Mouse (Mus musculus): Measurements from ENCODE around the gene Dlgap5. TPM values are rescaled to one million over a fixed set of nuclear protein-coding genes. Genes with fewer than 3 reads are reported as not detected.
"Not testable (repeated sequence)": the region's sequence is repeated elsewhere in the genome, so short reads cannot be mapped to it uniquely, and the experiment has no call there.

Gene Dlgap5
- 41.5 and 60.2 TPM in 2 replicates for total RNA-seq (2017)

GRCm38 (mm10) chr14:47417775-47418665 lies at the start of gene Dlgap5:
Gene Dlgap5, minus strand, starts transcription at chr14:47418407.
- peak; percentile 99 to 100 for ATAC-seq (replicated peaks in 1 of 2; ENCODE audit: insufficient read depth in 1 of 2, low FRiP score in 2 of 2, low TSS enrichment in 1 of 2, low read depth in 1 of 2, poor library complexity in 2 of 2, severe bottlenecking in 2 of 2)

- ATAC-seq (replicated peaks in 1 of 2; ENCODE audit: insufficient read depth in 1 of 2, low FRiP score in 2 of 2, low TSS enrichment in 1 of 2, low read depth in 1 of 2, poor library complexity in 2 of 2, severe bottlenecking in 2 of 2): no peak
Observed at GRCm38 (mm10) chr14:47465468-47466175, 47.4 kb upstream of the Dlgap5 start.

GRCm38 (mm10) chr14:47464426-47464825 lies 46.2 kb upstream of the Dlgap5 start:
- ATAC-seq (replicated peaks in 1 of 2; ENCODE audit: insufficient read depth in 1 of 2, low FRiP score in 2 of 2, low TSS enrichment in 1 of 2, low read depth in 1 of 2, poor library complexity in 2 of 2, severe bottlenecking in 2 of 2): no peak

- no peak for ATAC-seq (replicated peaks in 1 of 2; ENCODE audit: insufficient read depth in 1 of 2, low FRiP score in 2 of 2, low TSS enrichment in 1 of 2, low read depth in 1 of 2, poor library complexity in 2 of 2, severe bottlenecking in 2 of 2)
Observed at GRCm38 (mm10) chr14:47462877-47463460, 44.8 kb upstream of the Dlgap5 start.

- ATAC-seq (replicated peaks in 1 of 2; ENCODE audit: insufficient read depth in 1 of 2, low FRiP score in 2 of 2, low TSS enrichment in 1 of 2, low read depth in 1 of 2, poor library complexity in 2 of 2, severe bottlenecking in 2 of 2): no peak
Observed at GRCm38 (mm10) chr14:47462453-47462852, 44.2 kb upstream of the Dlgap5 start.

GRCm38 (mm10) chr14:47461997-47462396 lies 43.8 kb upstream of the Dlgap5 start:
- ATAC-seq (replicated peaks in 1 of 2; ENCODE audit: insufficient read depth in 1 of 2, low FRiP score in 2 of 2, low TSS enrichment in 1 of 2, low read depth in 1 of 2, poor library complexity in 2 of 2, severe bottlenecking in 2 of 2): no peak

- no peak for ATAC-seq (replicated peaks in 1 of 2; ENCODE audit: insufficient read depth in 1 of 2, low FRiP score in 2 of 2, low TSS enrichment in 1 of 2, low read depth in 1 of 2, poor library complexity in 2 of 2, severe bottlenecking in 2 of 2)
Observed at GRCm38 (mm10) chr14:47459556-47459955, 41.3 kb upstream of the Dlgap5 start.

- not testable (repeated sequence) for ATAC-seq (replicated peaks in 1 of 2; ENCODE audit: insufficient read depth in 1 of 2, low FRiP score in 2 of 2, low TSS enrichment in 1 of 2, low read depth in 1 of 2, poor library complexity in 2 of 2, severe bottlenecking in 2 of 2)
Observed at GRCm38 (mm10) chr14:47450121-47450520, 31.9 kb upstream of the Dlgap5 start, which contains the start of gene Fbxo34. Gene Fbxo34, plus strand, starts transcription at chr14:47450421.

GRCm38 (mm10) chr14:47445331-47446095 lies 27.3 kb upstream of the Dlgap5 start:
- ATAC-seq (replicated peaks in 1 of 2; ENCODE audit: insufficient read depth in 1 of 2, low FRiP score in 2 of 2, low TSS enrichment in 1 of 2, low read depth in 1 of 2, poor library complexity in 2 of 2, severe bottlenecking in 2 of 2): 0 out of 4 replicates have a peak, but pooled peaks of 1 of the 2 experiments have one; percentile 4

- ATAC-seq (replicated peaks in 1 of 2; ENCODE audit: insufficient read depth in 1 of 2, low FRiP score in 2 of 2, low TSS enrichment in 1 of 2, low read depth in 1 of 2, poor library complexity in 2 of 2, severe bottlenecking in 2 of 2): no peak
Observed at GRCm38 (mm10) chr14:47444907-47445306, 26.7 kb upstream of the Dlgap5 start.

- ATAC-seq (replicated peaks in 1 of 2; ENCODE audit: insufficient read depth in 1 of 2, low FRiP score in 2 of 2, low TSS enrichment in 1 of 2, low read depth in 1 of 2, poor library complexity in 2 of 2, severe bottlenecking in 2 of 2): no peak
Observed at GRCm38 (mm10) chr14:47438947-47439346, 20.7 kb upstream of the Dlgap5 start.

- peak in 1 of 2 experiments; percentile 67; a peak in 1 of 4 replicates for ATAC-seq (replicated peaks in 1 of 2; ENCODE audit: insufficient read depth in 1 of 2, low FRiP score in 2 of 2, low TSS enrichment in 1 of 2, low read depth in 1 of 2, poor library complexity in 2 of 2, severe bottlenecking in 2 of 2)
Observed at GRCm38 (mm10) chr14:47432987-47433386, 14.8 kb upstream of the Dlgap5 start.

GRCm38 (mm10) chr14:47422466-47422865 lies 4.3 kb upstream of the Dlgap5 start:
- no peak for ATAC-seq (replicated peaks in 1 of 2; ENCODE audit: insufficient read depth in 1 of 2, low FRiP score in 2 of 2, low TSS enrichment in 1 of 2, low read depth in 1 of 2, poor library complexity in 2 of 2, severe bottlenecking in 2 of 2)

- no peak for ATAC-seq (replicated peaks in 1 of 2; ENCODE audit: insufficient read depth in 1 of 2, low FRiP score in 2 of 2, low TSS enrichment in 1 of 2, low read depth in 1 of 2, poor library complexity in 2 of 2, severe bottlenecking in 2 of 2)
Observed at GRCm38 (mm10) chr14:47421606-47422005, 3.4 kb upstream of the Dlgap5 start.

- ATAC-seq (replicated peaks in 1 of 2; ENCODE audit: insufficient read depth in 1 of 2, low FRiP score in 2 of 2, low TSS enrichment in 1 of 2, low read depth in 1 of 2, poor library complexity in 2 of 2, severe bottlenecking in 2 of 2): no peak
Observed at GRCm38 (mm10) chr14:47419723-47420276, 1.6 kb upstream of the Dlgap5 start.

GRCm38 (mm10) chr14:47419034-47419625 lies 923 bp upstream of the Dlgap5 start:
- ATAC-seq (replicated peaks in 1 of 2; ENCODE audit: insufficient read depth in 1 of 2, low FRiP score in 2 of 2, low TSS enrichment in 1 of 2, low read depth in 1 of 2, poor library complexity in 2 of 2, severe bottlenecking in 2 of 2): no peak

GRCm38 (mm10) chr14:47418666-47418991 lies 422 bp upstream of the Dlgap5 start:
- no peak for ATAC-seq (replicated peaks in 1 of 2; ENCODE audit: insufficient read depth in 1 of 2, low FRiP score in 2 of 2, low TSS enrichment in 1 of 2, low read depth in 1 of 2, poor library complexity in 2 of 2, severe bottlenecking in 2 of 2)
